Mouse (Mus musculus) stomach, postnatal 0 days (tissue): ENCODE results near the gene Cdh11. TPM values are rescaled to one million over a fixed set of nuclear protein-coding genes. Genes with fewer than 3 reads are reported as not detected.

Source experiments
- ATAC-seq: fragments of 200-750 bp; cut with Nextera tagmentation; 2 replicates; pipeline ENCODE4 v1.8.0; 2017; ENCODE audit not compliant: low FRiP score, low TSS enrichment
- DNase-seq: peaks from one replicate; pipeline ENCODE4 v3.0.0-alpha.2; 2016; ENCODE audit warnings: low spot score
- H3K27ac ChIP-seq: fragments of 300-500 bp; sonication (generic); replicated peaks from 2 replicates; pipeline ENCODE4 v1.5.1; 2014; ENCODE audit warnings: mild to moderate bottlenecking, control low read depth
- H3K27me3 ChIP-seq: fragments of 300-500 bp; sonication (generic); 2 replicates; pipeline ENCODE4 v1.6.1; 2014; ENCODE audit warnings: low read length; ENCODE audit not compliant: control insufficient read depth, insufficient read depth
- H3K36me3 ChIP-seq: fragments of 300-500 bp; sonication (generic); 2 replicates; pipeline ENCODE4 v1.6.1; 2014; ENCODE audit warnings: low read length, mixed read lengths; ENCODE audit not compliant: control insufficient read depth, insufficient read depth
- H3K4me1 ChIP-seq: fragments of 300-500 bp; sonication (generic); replicated peaks from 2 replicates; pipeline ENCODE4 v1.6.1; 2014; ENCODE audit warnings: antibody characterized with exemption; ENCODE audit not compliant: control insufficient read depth, insufficient read depth
- H3K4me2 ChIP-seq: fragments of 300-500 bp; sonication (generic); replicated peaks from 2 replicates; pipeline ENCODE4 v1.6.1; 2014; ENCODE audit warnings: low read depth, mild to moderate bottlenecking, control low read depth, moderate library complexity
- H3K4me3 ChIP-seq: fragments of 300-500 bp; sonication (generic); 2 replicates; pipeline ENCODE4 v1.5.1; 2014; ENCODE audit warnings: low read depth, low read length, control low read depth
- H3K9ac ChIP-seq: fragments of 300-500 bp; sonication (generic); 2 replicates; pipeline ENCODE4 v1.6.1; 2014; ENCODE audit warnings: mild to moderate bottlenecking, low read length, control low read depth, mixed read lengths
- H3K9me3 ChIP-seq: fragments of 300-500 bp; sonication (generic); 2 replicates; pipeline ENCODE4 v1.6.1; 2016; ENCODE audit warnings: low read length; ENCODE audit not compliant: control insufficient read depth
- CTCF ChIP-seq: IDR thresholded peaks from 2 replicates; pipeline ENCODE4 v1.5.1; 2016; ENCODE audit warnings: antibody characterized with exemption, low read depth, mild to moderate bottlenecking, moderate library complexity
- EP300 ChIP-seq: optimal IDR thresholded peaks from 2 replicates; pipeline ENCODE3; 2016; ENCODE audit warnings: antibody characterized with exemption
- WGBS: fragments of 180-500 bp; shearing (Covaris S2); extraction: QIAGEN DNeasy Blood & Tissue Kit; methylation state at CpG from one replicate; pipeline ENCODE4 v1.1.7; 2014; 5-methylcytosine and 5-hydroxymethylcytosine counted together
- polyA plus RNA-seq: library from polyadenylated mRNA; unstranded; fragments of >200 nt; fragmentation: Nextera tagmentation; extraction: Ambion mirVana; gene quantifications from 2 replicates; pipeline ENCODE4 v1.2.1, GENCODE M21; 2015

The Cdh11 gene
- polyA plus RNA-seq, 1 experiment from 2014 or later = 27.5 TPM

DNA sequence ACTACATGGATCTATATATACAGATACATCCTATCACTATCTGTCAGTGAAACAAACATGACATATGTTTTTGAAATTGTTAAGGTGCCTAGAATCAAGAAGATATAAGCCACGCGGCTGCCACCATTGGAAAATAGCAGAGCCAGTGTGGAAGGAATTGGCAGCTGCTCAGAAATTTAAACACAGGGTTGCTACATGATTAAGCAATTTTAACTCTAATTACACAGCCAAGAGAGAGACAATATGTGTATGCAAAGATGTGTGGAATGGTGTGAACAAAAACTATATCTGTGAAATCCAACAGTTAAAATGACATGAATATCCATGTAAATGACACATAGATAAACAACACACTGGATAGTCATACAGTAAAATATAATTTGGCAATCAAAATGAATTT is 128.9 kb downstream of the Cdh11 start:
- WGBS = 77% methylated on average over 2 of the region's 2 CpGs
- ATAC-seq (no peak), DNase-seq (no peak)

DNA sequence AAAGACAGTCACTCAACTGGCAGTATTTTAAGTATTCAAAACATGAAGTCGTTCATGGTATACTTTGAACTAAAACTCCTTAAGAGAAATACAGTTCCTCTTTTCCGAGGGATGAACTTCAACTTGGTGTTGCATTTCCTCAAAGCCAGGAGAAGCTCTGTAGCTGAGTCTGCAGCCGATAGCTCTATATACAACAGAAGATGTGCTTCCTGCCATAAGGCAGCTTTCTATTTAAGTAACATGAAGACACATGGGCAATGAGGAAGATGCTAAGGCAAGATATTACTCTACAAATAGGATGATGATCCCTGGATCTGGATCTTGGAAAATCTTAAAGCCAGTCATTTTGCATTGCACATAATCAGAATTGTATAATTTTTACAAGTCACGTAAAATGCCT is 133.5 kb downstream of the Cdh11 start:
- Histone ChIP-seq H3K36me3 (no peaks in the 10 kb centered on the region), H3K9ac (no peak overlapping the region), H3K4me2 (no peak overlapping the region), H3K27ac (no peak overlapping the region), H3K4me1 (no peaks in the 10 kb centered on the region), H3K27me3 (no peaks in the 10 kb centered on the region), H3K9me3 (no peaks in the 10 kb centered on the region), H3K4me3 (no peak overlapping the region)
- 82% methylated on average over 4 of the region's 4 CpGs for WGBS
- no peak for DNase-seq
- TF ChIP-seq CTCF = no peak
- no peak for TF ChIP-seq EP300
- ATAC-seq = no peak

More for the DNA sequence above, 128.9 kb downstream of the Cdh11 start:
- Histone ChIP-seq H3K4me3 (no peak overlapping the region), H3K9me3 (no peaks in the 10 kb centered on the region), H3K4me2 (no peak overlapping the region), H3K9ac (no peak overlapping the region), H3K4me1 (no peaks in the 10 kb centered on the region), H3K27me3 (no peaks in the 10 kb centered on the region), H3K36me3 (no peaks in the 10 kb centered on the region), H3K27ac (no peak overlapping the region)
- TF ChIP-seq EP300 (no peak), CTCF (no peak)

DNA sequence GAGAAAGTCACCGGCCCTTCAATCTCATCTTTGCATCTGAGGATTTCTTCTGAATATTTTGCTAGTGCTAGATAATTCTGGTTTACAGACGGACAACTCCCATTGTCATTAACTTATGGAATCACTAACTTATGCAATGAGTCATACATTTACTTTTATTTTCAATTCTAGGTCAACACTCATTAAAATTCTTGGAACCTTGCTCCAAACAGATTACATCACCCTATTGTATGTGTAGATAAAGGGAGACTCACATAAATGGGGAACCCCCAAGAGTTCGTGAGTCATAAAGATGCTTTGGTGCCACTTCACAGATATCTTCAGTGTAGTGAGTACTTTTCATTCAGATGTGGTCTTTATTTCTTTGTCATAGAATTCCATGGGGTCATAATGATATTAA is 158.3 kb downstream of the Cdh11 start:
- no peak for TF ChIP-seq CTCF
- no peak for TF ChIP-seq EP300
- ATAC-seq = no peak
- H3K4me1 ChIP-seq = no peaks in the 10 kb centered on the region

GRCm38 (mm10) chr8:102612146-102612545 is 173.3 kb downstream of the Cdh11 start:
- TF ChIP-seq CTCF = no peak
- TF ChIP-seq EP300 = no peak
- Histone ChIP-seq H3K4me2 (no peak overlapping the region), H3K9ac (no peak overlapping the region), H3K27ac (no peak overlapping the region), H3K4me1 (no peaks in the 10 kb centered on the region), H3K4me3 (no peak overlapping the region), H3K9me3 (no peaks in the 10 kb centered on the region), H3K36me3 (no peaks in the 10 kb centered on the region), H3K27me3 (no peaks in the 10 kb centered on the region)
- 78% methylated on average over 4 of the region's 4 CpGs for WGBS
- DNase-seq = no peak
- no peak for ATAC-seq

More for the DNA sequence above, 158.3 kb downstream of the Cdh11 start:
- Histone ChIP-seq H3K9ac (no peak overlapping the region), H3K36me3 (no peaks in the 10 kb centered on the region), H3K27me3 (no peaks in the 10 kb centered on the region), H3K9me3 (no peaks in the 10 kb centered on the region), H3K27ac (no peak overlapping the region), H3K4me3 (no peak overlapping the region), H3K4me2 (no peak overlapping the region)
- 49% methylated on average over 3 of the region's 3 CpGs for WGBS
- DNase-seq = no peak

DNA sequence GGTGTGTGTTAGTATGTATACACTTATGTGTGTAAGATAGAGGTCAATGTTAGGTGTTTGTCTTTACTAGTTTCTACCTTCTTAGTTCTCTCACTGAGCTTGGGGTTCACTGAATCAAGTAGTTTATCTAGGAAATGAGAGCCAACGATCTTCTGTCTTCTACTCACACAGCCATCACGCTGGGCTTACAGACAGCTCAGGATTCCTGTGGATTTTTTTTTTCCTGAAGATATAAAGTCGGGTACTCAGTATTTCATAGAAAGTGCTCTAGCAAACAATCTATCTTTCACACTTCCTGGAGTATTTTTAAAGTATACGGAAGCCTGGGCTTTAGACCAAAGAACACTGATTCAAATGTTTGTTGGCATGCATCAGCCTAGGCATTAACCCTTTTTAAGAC is 184.1 kb downstream of the Cdh11 start:
- Histone ChIP-seq H3K27ac (no peak overlapping the region), H3K4me1 (no peaks in the 10 kb centered on the region), H3K36me3 (no peaks in the 10 kb centered on the region), H3K27me3 (no peaks in the 10 kb centered on the region), H3K9me3 (no peaks in the 10 kb centered on the region), H3K4me2 (no peak overlapping the region), H3K4me3 (no peak overlapping the region), H3K9ac (no peak overlapping the region)
- WGBS = 25% methylated on average over 4 of the region's 4 CpGs
- ATAC-seq = no peak
- TF ChIP-seq EP300 = no peak
- no peak for TF ChIP-seq CTCF
- DNase-seq = no peak

GRCm38 (mm10) chr8:102596523-102596922 is 188.9 kb downstream of the Cdh11 start:
- Histone ChIP-seq H3K27me3 (no peaks in the 10 kb centered on the region), H3K9ac (no peak overlapping the region), H3K4me2 (no peak overlapping the region), H3K27ac (no peak overlapping the region), H3K36me3 (no peaks in the 10 kb centered on the region), H3K9me3 (no peaks in the 10 kb centered on the region), H3K4me1 (no peaks in the 10 kb centered on the region), H3K4me3 (no peak overlapping the region)
- no peak for ATAC-seq
- TF ChIP-seq EP300 = no peak
- TF ChIP-seq CTCF = no peak
- 5% methylated on average over 3 of the region's 3 CpGs for WGBS
- DNase-seq = no peak
